Mouse (Mus musculus) liver, embryonic 13.5 days (tissue): ENCODE data around the gene Flt3l. TPM values are rescaled to one million over a fixed set of nuclear protein-coding genes. Genes with fewer than 3 reads are reported as not detected.
"Not testable (repeated sequence)": the region's sequence is repeated elsewhere in the genome, so short reads cannot be mapped to it uniquely, and the experiment has no call there.

ENCODE experiments used
- ATAC-seq: fragments of 200-750 bp; cut with Nextera tagmentation; 2 replicates; pipeline ENCODE4 v1.8.0; 2017; ENCODE audit warnings: low read depth, mild to moderate bottlenecking, moderate number of reproducible peaks, moderate library complexity
- DNase-seq: peaks from one replicate; pipeline ENCODE4 v3.0.0; 2022
- H3K27ac ChIP-seq: fragments of 300-500 bp; sonication (generic); 2 replicates; pipeline ENCODE4 v1.5.1; 2015; ENCODE audit warnings: moderate library complexity, mild to moderate bottlenecking, inconsistent platforms
- H3K27me3 ChIP-seq: fragments of 300-500 bp; sonication (generic); 2 replicates; pipeline ENCODE4 v1.6.1; 2015; ENCODE audit warnings: mild to moderate bottlenecking, inconsistent platforms
- H3K36me3 ChIP-seq: fragments of 300-500 bp; sonication (generic); 2 replicates; pipeline ENCODE4 v1.6.1; 2015; ENCODE audit warnings: mild to moderate bottlenecking, inconsistent platforms
- H3K4me1 ChIP-seq: fragments of 300-500 bp; sonication (generic); replicated peaks from 2 replicates; pipeline ENCODE4 v1.6.1; 2015; ENCODE audit warnings: inconsistent platforms
- H3K4me2 ChIP-seq: fragments of 300-500 bp; sonication (generic); 2 replicates; pipeline ENCODE4 v1.6.1; 2015; ENCODE audit warnings: inconsistent platforms, mild to moderate bottlenecking, moderate library complexity
- H3K4me3 ChIP-seq: fragments of 300-500 bp; sonication (generic); replicated peaks from 2 replicates; pipeline ENCODE4 v1.5.1; 2015; ENCODE audit warnings: mild to moderate bottlenecking, inconsistent platforms
- H3K9ac ChIP-seq: fragments of 300-500 bp; sonication (generic); 2 replicates; pipeline ENCODE4 v1.6.1; 2015; ENCODE audit warnings: mild to moderate bottlenecking, inconsistent platforms
- H3K9me3 ChIP-seq: fragments of 300-500 bp; sonication (generic); replicated peaks from 2 replicates; pipeline ENCODE4 v1.6.1; 2016; ENCODE audit warnings: inconsistent platforms
- WGBS: fragments of 180-500 bp; shearing (Covaris S2); methylation state at CpG from one replicate; pipeline ENCODE4 v1.1.7; 2015; ENCODE audit not compliant: insufficient replicate concordance; 5-methylcytosine and 5-hydroxymethylcytosine counted together
- polyA plus RNA-seq: library from polyadenylated mRNA; unstranded; fragments of >200 nt; fragmentation: Nextera tagmentation; extraction: Ambion mirVana; gene quantifications from 2 replicates; pipeline ENCODE4 v1.2.1, GENCODE M21; 2015

Gene Flt3l
- polyA plus RNA-seq, 1 experiment from 2014 or later = 5.4 TPM

- WGBS = 68% methylated on average over 6 of the region's 6 CpGs
- ATAC-seq (no peak), DNase-seq (no peak)
- no peak overlapping the region for H3K4me3 ChIP-seq
- no peaks in the 10 kb centered on the region for H3K27me3 ChIP-seq
- H3K4me1 ChIP-seq = peaks cover 33% of the 10 kb centered on the region
- H3K36me3 ChIP-seq = no peaks in the 10 kb centered on the region
- no peaks in the 10 kb centered on the region for H3K9me3 ChIP-seq
- no peak overlapping the region for H3K27ac ChIP-seq
- H3K4me2 ChIP-seq = no peak overlapping the region
- H3K9ac ChIP-seq = no peak overlapping the region
These were observed 29.8 kb downstream of the Flt3l start for GRCm38 (mm10) chr7:45106441-45106840.

- Histone ChIP-seq H3K4me2 (no peak overlapping the region), H3K9me3 (no peaks in the 10 kb centered on the region), H3K4me1 (peaks cover 30% of the 10 kb centered on the region), H3K27ac (no peak overlapping the region), H3K9ac (no peak overlapping the region), H3K4me3 (no peak overlapping the region), H3K27me3 (no peaks in the 10 kb centered on the region), H3K36me3 (no peaks in the 10 kb centered on the region)
- no peak for ATAC-seq
- WGBS = 66% methylated on average over 8 of the region's 8 CpGs
- DNase-seq = no peak
These were observed 30.7 kb downstream of the Flt3l start for GRCm38 (mm10) chr7:45105491-45105890.

GRCm38 (mm10) chr7:45104941-45105340, 31.3 kb downstream of the Flt3l start:
- Histone ChIP-seq H3K9ac (no peak overlapping the region), H3K4me2 (no peak overlapping the region), H3K9me3 (no peaks in the 10 kb centered on the region), H3K4me3 (no peak overlapping the region), H3K27ac (no peak overlapping the region), H3K4me1 (peaks cover 25% of the 10 kb centered on the region), H3K27me3 (no peaks in the 10 kb centered on the region), H3K36me3 (no peaks in the 10 kb centered on the region)
- DNase-seq (no peak), ATAC-seq (no peak)
- WGBS = 62% methylated on average over 5 of the region's 5 CpGs

- Histone ChIP-seq H3K9me3 (no peaks in the 10 kb centered on the region), H3K4me2 (peak within 1 kb of the TSS; percentile 55), H3K9ac (peak within 1 kb of the TSS; percentile 53), H3K4me1 (peaks cover 25% of the 10 kb centered on the region), H3K4me3 (peak within 1 kb of the TSS; percentile 39), H3K36me3 (no peaks in the 10 kb centered on the region), H3K27me3 (no peaks in the 10 kb centered on the region), H3K27ac (peak within 1 kb of the TSS; percentile 78)
- ATAC-seq = peak; percentile 83
- no peak for DNase-seq
- 40% methylated on average over 7 of the region's 7 CpGs for WGBS
These were observed 32.5 kb downstream of the Flt3l start, which contains the start of gene Fcgrt for GRCm38 (mm10) chr7:45103652-45104180. TSS of gene Fcgrt (minus strand) at chr7:45103851.

GRCm38 (mm10) chr7:45102940-45103585, 33.2 kb downstream of the Flt3l start:
- Histone ChIP-seq H3K36me3 (no peaks in the 10 kb centered on the region), H3K27me3 (no peaks in the 10 kb centered on the region), H3K4me1 (peaks cover 25% of the 10 kb centered on the region), H3K4me3 (peak overlapping the region; percentile 39), H3K4me2 (peak overlapping the region; percentile 55), H3K27ac (peak overlapping the region; percentile 78), H3K9me3 (no peaks in the 10 kb centered on the region), H3K9ac (peak overlapping the region; percentile 53)
- DNase-seq (no peak), ATAC-seq (0 out of 2 replicates have a peak, but pooled peaks have one; percentile 5)
- WGBS = 58% methylated on average over 9 of the region's 9 CpGs

- Histone ChIP-seq H3K36me3 (no peaks in the 10 kb centered on the region), H3K4me3 (peak overlapping the region; percentile 39), H3K9me3 (no peaks in the 10 kb centered on the region), H3K9ac (peak overlapping the region; percentile 23; the same call in 1 of the 2 replicates), H3K4me2 (peak overlapping the region; percentile 55), H3K27ac (no peak overlapping the region), H3K27me3 (no peaks in the 10 kb centered on the region), H3K4me1 (peaks cover 25% of the 10 kb centered on the region)
- ATAC-seq = peak; percentile 25; the same call in 1 of the 2 replicates
- 53% methylated on average over 11 of the region's 11 CpGs for WGBS
- no peak for DNase-seq
These were observed 33.8 kb downstream of the Flt3l start for GRCm38 (mm10) chr7:45102441-45102840.

- Histone ChIP-seq H3K27ac (no peak overlapping the region), H3K4me1 (peaks cover 31% of the 10 kb centered on the region), H3K9me3 (no peaks in the 10 kb centered on the region), H3K27me3 (no peaks in the 10 kb centered on the region), H3K9ac (no peak overlapping the region), H3K4me2 (no peak overlapping the region), H3K36me3 (no peaks in the 10 kb centered on the region), H3K4me3 (no peak overlapping the region)
- DNase-seq (no peak), ATAC-seq (no peak)
- WGBS = 75% methylated on average over 6 of the region's 6 CpGs
These were observed 36.2 kb downstream of the Flt3l start for GRCm38 (mm10) chr7:45100046-45100445.

- Histone ChIP-seq H3K27me3 (no peaks in the 10 kb centered on the region), H3K9ac (no peak overlapping the region), H3K4me1 (peaks cover 35% of the 10 kb centered on the region), H3K36me3 (no peaks in the 10 kb centered on the region), H3K4me3 (no peak overlapping the region), H3K27ac (no peak overlapping the region), H3K4me2 (no peak overlapping the region), H3K9me3 (no peaks in the 10 kb centered on the region)
- WGBS = 76% methylated on average over 8 of the region's 8 CpGs
- ATAC-seq (no peak), DNase-seq (no peak)
These were observed 37.5 kb downstream of the Flt3l start for GRCm38 (mm10) chr7:45098541-45099240.

- Histone ChIP-seq H3K4me2 (no peak overlapping the region), H3K4me3 (no peak overlapping the region), H3K4me1 (peaks cover 33% of the 10 kb centered on the region), H3K9ac (no peak overlapping the region), H3K36me3 (no peaks in the 10 kb centered on the region), H3K27me3 (no peaks in the 10 kb centered on the region), H3K9me3 (no peaks in the 10 kb centered on the region), H3K27ac (peak overlapping the region; percentile 43)
- DNase-seq (no peak), ATAC-seq (no peak)
- 14% methylated on average over 6 of the region's 6 CpGs for WGBS
These were observed 38.8 kb downstream of the Flt3l start for GRCm38 (mm10) chr7:45097479-45097878.

GRCm38 (mm10) chr7:45095965-45096364, 40.3 kb downstream of the Flt3l start:
- not testable (repeated sequence) for H3K9me3 ChIP-seq, ATAC-seq, H3K27ac ChIP-seq, H3K4me2 ChIP-seq, H3K36me3 ChIP-seq, H3K9ac ChIP-seq, H3K4me3 ChIP-seq, DNase-seq, H3K27me3 ChIP-seq
- 85% methylated on average over 14 of the region's 14 CpGs for WGBS
- H3K4me1 ChIP-seq = peaks cover 41% of the 10 kb centered on the region

- no peak overlapping the region for H3K27ac ChIP-seq
- peaks cover 47% of the 10 kb centered on the region for H3K4me1 ChIP-seq
- no peak for ATAC-seq
- H3K4me2 ChIP-seq = no peak overlapping the region
- WGBS = 56% methylated on average over 6 of the region's 6 CpGs
- no peaks in the 10 kb centered on the region for H3K36me3 ChIP-seq
- no peak overlapping the region for H3K4me3 ChIP-seq
- H3K9ac ChIP-seq = no peak overlapping the region
- H3K27me3 ChIP-seq = no peaks in the 10 kb centered on the region
- no peaks in the 10 kb centered on the region for H3K9me3 ChIP-seq
- no peak for DNase-seq
These were observed 40.9 kb downstream of the Flt3l start for GRCm38 (mm10) chr7:45095367-45095766.
